Mouse (Mus musculus): ENCODE results near the gene Pes1. TPM values are rescaled to one million over a fixed set of nuclear protein-coding genes. Genes with fewer than 3 reads are reported as not detected.

Pes1 gene
- polyA plus RNA-seq, 1 experiment = 25.5 TPM

DNA sequence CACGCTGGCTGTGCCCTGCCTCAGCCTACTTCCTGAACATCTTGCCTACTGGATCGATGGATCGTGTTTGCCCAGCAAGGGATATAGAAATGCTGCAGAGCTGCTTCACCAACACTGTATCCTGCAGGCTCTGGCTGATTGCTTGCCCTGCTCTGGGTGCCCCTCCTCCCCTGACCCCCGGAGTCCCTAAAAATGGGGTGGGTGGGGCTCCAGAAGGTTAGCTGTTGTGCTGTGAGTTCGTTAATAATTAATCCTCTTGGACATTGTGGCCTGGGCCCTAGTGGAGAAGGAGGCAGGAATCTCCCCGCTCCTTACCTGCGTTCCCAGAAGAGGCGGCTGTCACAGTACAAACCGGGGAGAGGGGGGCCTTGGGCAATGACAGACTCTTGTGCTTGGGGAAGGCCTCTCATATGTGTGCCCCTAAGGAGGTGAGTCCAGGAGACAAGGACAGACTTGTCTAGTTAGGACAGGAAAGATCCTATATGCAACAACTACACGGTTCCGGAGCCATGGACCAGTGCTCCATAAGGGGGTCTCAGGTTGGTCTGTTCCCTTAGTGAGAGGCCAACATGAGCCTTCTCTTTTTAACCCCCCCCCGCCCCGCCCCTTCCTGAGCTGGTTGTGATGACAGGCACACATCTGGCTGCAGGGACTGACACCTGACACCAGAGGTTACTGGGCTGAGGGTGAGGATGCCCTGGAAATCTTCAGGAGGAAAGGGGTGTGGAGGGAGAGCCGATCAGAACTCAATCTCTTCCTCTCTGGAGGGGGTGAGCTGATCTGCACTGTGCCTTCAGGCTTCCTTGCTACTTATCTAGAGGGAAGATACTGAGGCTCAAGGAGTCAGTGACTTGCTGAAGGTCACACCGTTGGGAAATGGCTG lies 20.3 kb downstream of the Pes1 start:
- no peak for TF ChIP-seq GATA1 (IDR thresholded peaks at IDR 0.05; ENCODE audit: low read length)

DNA sequence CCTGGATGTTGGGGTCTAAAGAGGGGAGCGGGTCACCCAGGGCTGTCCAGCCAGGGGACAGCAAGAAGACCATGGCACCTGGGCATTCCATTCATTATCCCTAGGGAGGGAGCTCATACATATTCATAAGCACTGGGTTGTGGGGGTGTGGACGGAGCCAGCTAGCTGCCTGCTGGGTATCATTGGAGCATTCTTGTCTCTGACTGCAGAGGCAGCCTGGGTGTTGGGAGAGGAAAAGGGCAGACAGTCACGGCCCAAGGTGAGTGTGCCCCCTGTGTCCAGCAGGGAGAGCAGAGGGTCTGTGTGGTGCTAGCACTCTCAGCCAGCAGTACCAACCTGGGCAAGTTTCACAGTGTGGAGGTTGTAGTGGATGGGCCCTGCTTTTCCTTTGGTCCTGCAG lies 26.0 kb downstream of the Pes1 start:
- no peak for TF ChIP-seq GATA1 (IDR thresholded peaks at IDR 0.05; ENCODE audit: low read length)

DNA sequence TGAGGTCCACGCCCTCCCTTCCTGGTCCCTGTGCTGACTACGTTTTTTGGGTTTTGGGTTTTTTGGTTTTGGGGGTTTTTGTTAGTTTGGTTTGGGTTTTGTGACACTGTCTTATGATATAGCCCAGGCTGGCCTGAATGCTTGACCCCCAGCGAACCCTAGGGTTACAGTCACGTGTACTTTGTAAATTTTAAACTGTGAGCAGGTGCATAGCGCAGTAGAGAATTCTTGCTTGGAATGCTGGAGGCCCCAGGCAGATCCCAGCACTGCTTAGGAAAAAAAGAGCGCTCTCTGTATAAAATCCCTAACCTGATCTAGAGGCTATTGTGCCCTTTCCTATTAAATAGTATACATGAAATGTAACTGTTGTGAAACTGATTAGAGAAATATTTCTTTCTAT lies 29.4 kb downstream of the Pes1 start:
- no peak for TF ChIP-seq GATA1 (IDR thresholded peaks at IDR 0.05; ENCODE audit: low read length)

DNA sequence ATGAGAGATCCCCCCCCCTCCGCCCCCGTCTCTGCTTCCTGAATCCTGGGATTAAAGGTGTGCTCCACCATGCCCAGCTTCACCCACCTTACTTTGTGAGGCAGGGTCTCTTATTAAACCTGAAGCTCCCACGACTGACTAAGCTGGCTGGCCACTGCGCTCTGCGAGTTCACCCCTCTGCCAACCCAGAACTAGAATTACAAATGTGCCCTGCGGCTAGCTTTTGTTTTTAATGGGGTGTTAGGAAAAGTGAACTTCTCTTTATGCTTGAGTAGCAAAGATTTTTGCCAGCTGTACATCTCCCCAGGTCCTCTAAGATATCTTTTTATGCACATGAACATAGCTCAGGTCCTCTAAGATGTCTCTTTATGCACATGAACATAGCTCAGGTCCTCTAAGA lies 30.1 kb downstream of the Pes1 start:
- no peak for TF ChIP-seq GATA1 (IDR thresholded peaks at IDR 0.05; ENCODE audit: low read length)

DNA sequence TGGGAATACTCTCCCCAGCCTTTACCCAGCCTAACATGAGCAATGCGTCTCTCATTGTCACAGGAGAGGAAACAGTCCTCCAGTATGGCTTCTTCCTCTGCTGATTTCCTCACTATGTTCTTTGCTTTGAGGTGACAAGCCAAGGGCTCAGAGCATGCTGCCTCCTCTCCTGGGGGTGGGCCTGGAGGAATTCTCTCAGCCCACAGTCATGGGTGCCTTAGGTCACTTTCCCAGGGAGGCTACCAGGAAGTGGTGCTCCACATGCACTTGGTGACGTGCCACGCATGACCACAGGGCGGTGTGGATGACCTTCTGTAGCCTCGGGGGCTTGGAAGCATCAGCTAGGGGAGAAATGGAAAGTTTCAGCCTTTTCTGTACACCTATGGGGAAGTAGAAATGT lies 31.7 kb downstream of the Pes1 start:
- no peak for TF ChIP-seq GATA1 (IDR thresholded peaks at IDR 0.05; ENCODE audit: low read length)

DNA sequence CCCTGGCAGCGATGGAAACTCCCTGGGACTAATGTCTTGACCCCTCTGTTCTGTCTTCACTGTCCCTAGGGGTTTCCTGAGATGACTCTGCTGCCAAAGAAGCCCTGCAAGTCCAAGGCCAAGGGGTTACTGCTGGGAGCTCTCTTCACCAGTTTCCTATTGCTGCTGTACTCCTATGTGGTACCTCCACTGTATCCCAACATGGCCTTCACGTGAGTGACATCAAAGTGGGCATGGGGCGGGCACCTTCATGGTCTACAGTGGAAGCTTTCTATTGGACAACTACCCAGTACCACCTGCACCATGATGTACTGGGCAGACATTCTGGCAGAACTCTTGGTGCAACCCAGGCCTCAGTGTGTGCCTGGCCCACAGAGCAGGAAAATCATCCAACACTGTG lies 33.1 kb downstream of the Pes1 start:
- TF ChIP-seq GATA1 (IDR thresholded peaks at IDR 0.05; ENCODE audit: low read length) = no peak

DNA sequence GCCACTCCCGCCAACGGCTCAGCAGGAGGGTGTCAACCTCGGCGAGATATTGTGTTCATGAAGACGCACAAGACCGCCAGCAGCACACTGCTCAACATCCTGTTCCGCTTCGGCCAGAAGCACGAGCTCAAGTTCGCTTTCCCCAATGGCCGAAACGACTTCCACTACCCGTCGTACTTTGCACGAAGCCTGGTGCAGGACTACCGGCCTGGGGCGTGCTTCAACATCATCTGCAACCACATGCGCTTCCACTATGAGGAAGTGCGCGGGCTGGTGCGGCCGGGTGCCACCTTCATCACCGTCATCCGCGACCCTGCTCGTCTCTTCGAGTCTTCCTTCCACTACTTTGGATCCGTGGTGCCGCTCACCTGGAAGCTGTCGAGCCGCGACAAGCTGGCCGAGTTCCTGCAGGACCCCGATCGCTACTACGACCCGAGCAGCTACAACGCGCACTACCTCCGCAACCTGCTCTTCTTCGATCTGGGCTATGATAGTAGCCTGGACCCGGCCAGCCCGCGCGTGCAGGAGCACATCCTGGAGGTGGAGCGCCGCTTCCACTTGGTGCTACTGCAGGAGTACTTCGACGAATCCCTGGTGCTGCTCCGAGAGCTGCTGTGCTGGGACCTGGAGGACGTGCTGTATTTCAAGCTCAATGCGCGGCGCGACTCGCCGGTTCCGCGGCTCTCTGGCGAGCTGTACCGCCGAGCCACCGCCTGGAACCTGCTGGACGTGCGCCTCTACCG lies 34.4 kb downstream of the Pes1 start:
- TF ChIP-seq GATA1 (IDR thresholded peaks at IDR 0.05; ENCODE audit: low read length) = no peak

DNA sequence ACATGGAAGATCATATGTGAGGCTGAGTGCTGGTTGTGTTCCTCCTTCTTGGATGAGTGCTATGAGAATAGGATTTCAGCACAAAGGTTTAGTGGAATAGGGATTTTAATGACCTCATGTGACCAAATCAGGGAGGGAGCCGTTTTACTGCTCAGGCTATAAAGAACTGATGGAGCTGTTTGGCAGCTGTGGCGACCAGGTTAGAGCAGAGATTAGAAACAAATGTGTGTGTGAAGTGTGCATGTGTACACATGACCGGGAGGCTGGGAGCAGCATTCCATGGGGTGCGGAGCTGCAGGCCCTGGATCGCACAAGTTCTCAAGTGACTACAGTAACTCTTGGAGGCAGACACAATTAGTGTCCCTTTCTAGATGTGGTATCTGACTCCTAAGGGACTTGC lies 35.8 kb downstream of the Pes1 start:
- TF ChIP-seq GATA1 (IDR thresholded peaks at IDR 0.05; ENCODE audit: low read length) = no peak

DNA sequence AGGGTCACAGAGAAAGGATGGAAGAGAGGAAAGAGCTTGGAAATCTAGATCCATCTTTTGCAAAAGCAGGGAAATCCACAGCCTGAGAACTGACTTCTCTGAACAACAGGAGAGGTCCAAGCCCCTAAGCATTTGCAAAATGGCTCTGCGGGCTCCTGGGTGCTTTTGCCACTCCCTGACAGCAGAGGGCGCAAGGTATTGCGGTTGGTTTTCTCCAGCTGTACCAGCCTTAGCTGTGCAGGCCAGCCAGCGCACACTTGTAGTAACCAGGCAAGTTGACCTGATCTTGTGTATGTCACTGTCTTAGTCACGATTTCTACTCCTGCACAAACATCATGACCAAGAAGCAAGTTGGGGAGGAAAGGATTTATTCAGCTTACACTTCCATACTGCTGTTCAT lies 37.8 kb downstream of the Pes1 start:
- TF ChIP-seq GATA1 (IDR thresholded peaks at IDR 0.05; ENCODE audit: low read length) = no peak

DNA sequence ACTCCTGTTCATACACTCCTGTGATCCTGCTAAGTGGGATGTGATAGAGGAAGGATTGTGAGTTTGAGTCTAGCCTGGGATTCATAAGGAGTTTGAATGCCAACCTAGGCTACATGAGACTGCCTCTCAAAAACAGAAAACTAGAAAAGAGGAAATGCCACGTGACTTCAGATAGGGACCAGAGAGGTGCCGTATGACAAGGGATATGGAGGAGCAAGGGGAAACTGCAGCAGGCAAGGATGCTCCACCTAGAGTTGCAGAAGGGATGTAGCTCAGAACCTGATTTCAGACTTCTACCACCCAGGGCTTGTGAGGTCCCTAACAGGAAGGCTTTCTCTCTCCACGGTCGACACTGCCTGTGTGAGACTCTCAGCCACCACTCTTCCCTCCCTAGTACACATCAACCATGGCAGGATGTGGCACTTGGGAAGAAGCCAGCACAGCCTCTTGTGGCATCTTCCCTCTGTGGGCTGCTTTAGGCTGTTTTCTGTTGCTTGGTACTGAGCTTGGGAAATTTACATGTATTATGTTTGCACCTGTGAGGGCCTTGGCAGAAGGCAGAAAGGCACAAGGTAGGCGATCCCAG lies 41.5 kb downstream of the Pes1 start:
- TF ChIP-seq GATA1 (IDR thresholded peaks at IDR 0.05; ENCODE audit: low read length) = no peak

DNA sequence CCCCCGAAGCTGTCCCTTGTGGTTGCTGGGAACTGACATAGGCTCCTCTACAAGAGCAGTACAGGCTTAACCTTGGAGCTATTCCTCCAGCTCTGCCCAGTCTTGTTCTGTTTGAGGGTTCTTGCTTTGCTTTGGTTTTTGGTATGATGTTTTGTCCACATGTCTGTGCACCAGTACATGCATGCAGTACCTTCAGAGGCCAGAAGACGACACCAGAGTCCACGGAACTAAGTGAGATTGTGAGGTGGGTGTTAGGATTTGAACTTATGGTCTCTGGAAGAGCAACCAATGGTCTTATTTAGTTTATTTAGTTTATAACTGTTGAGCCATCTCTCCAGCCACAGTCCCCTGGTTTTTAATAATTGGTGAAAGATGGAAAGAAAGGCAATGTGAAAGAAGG lies 42.7 kb downstream of the Pes1 start:
- TF ChIP-seq GATA1 (IDR thresholded peaks at IDR 0.05; ENCODE audit: low read length) = no peak

DNA sequence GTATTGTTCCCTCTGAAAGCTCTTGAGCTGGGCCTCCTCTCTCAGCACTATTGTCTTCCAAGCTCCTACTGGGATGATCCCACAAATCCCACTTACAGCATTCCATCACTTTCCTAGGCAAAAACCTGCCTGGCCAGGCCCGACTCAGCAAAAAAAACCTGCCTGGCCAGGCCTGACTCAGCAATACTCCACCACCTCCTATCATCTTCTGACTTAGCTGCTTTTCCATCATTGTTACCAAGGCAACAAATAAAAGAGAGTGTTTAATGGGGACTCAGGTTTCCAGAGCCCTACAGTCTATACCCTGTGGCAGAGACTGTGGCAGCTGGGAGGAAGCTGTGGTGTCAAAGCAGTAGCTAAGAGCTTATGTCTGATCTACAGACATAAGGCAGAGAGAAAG lies 48.8 kb downstream of the Pes1 start:
- no peak for TF ChIP-seq GATA1 (IDR thresholded peaks at IDR 0.05; ENCODE audit: low read length)

DNA sequence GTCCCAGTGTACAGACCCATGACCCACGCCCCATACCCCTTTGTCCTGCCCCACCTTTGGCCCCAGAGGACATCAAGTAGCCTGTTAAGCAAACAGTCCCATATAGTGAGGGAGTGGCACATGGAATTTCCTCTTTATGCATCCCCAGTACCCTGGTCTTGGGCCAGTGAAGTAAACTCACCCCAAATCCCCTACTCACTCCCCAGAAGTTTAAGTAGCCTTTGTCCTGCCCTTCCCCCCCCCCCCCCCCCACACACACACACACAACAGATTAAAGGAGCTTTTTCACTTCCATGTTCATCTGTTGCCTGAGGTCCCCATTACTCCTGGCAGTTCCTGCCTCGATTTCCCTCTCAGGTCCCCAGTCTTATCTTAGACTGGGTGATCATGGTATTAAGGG lies 59.5 kb downstream of the Pes1 start:
- no peak for TF ChIP-seq GATA1 (IDR thresholded peaks at IDR 0.05; ENCODE audit: low read length)

DNA sequence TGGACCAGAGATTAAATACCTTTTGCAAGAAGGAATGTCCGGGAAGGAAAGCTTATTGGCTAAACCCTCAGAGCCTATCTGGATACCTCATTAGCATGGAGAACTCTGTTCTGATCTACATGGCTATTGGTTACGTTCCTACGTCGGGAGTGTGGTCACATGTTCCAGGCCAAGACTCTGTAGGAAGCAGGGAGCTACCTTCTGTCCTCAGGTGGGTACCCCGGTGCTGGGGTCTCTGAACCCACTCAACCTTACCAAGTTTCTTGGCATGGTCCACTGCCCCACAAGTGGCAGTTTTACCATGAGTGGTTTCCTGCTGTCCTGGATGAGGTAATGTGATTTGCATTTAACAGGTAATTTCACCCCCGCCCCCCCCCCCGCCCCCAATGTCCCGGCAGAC lies 63.3 kb downstream of the Pes1 start:
- no peak for TF ChIP-seq GATA1 (IDR thresholded peaks at IDR 0.05; ENCODE audit: low read length)

DNA sequence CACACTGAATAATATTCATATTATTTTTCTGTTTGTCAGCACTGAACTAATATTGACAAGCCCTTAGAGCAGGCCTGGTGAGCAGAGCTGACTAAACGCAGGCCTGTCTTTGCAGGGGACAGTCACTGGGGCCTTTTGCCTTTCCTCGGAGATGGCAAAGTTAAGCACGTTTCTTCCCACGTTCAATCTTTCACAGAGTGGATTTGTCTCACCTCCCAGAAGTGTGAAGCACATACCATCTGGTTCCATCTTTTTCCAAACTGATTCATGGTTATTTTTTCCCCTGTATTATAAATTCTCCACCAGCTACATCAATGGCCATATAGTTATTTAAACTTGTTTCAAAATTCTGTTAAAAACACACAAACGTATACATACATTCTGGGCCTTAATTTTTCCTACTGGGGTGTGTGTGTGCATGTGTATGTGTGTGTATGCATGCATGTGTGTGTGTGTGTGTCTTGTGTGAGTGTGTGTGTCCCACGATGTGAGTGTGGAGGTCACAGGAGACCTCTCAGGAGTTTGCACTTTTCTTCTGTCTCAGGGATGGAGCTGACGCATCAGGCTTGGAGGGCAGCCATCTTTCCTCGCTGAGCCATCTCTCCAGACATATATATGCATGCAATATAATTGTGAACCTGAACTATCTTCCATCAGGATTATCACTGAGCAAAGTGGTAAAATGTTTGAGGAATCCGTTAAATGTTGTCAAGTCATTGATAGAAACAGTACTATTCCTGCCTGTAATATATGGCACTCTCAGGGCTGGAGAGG lies 64.0 kb downstream of the Pes1 start:
- no peak for TF ChIP-seq GATA1 (IDR thresholded peaks at IDR 0.05; ENCODE audit: low read length)

DNA sequence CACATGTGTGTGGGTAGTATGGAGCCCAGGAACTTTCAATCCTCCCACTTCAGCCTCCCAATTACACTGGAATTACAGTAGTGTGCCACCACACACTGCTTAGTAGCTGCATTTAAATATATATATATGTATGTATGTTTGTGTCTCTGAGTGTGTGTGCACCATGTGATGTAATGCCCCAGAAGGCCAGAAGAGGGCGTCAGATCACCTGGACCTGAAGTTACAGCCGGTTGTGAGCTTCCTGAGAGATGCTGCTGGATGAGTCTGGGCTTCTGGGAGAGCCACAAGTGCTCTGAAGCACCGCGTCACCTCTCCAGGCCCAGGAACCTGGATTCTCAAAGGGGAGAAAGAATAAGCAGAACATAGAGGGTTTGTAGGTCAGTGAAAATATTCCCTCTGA lies 65.6 kb downstream of the Pes1 start:
- TF ChIP-seq GATA1 (IDR thresholded peaks at IDR 0.05; ENCODE audit: low read length) = no peak

Other genes starting within 250 kb of the Pes1 start
- gene Osbp2, start 100.1 kb upstream of the Pes1 start, polyA plus RNA-seq (2012) = not detected in 2 replicates
- gene 4921536K21Rik, start 68.9 kb upstream of the Pes1 start, polyA plus RNA-seq (2012) = not detected in 2 replicates
- gene Dusp18, start 68.7 kb upstream of the Pes1 start, polyA plus RNA-seq (2012) = not detected in 2 replicates
- gene Slc35e4, start 49.3 kb upstream of the Pes1 start, polyA plus RNA-seq (2012) = not detected in 2 replicates
- gene Tcn2, start 31.8 kb upstream of the Pes1 start, polyA plus RNA-seq (2012) = 0.03 and 0.10 TPM in 2 replicates
- gene 4930556J24Rik, start 12.8 kb downstream of the Pes1 start, polyA plus RNA-seq (2012) = not detected in 2 replicates
- not detected in 2 replicates for gene Gal3st1, start 19.7 kb downstream of the Pes1 start, polyA plus RNA-seq (2012)
- gene Sec14l4, start 67.5 kb downstream of the Pes1 start, polyA plus RNA-seq (2012) = not detected in 2 replicates
- not detected in 2 replicates for gene Sec14l3, start 100.9 kb downstream of the Pes1 start, polyA plus RNA-seq (2012)
- gene Mtfp1, start 131.5 kb downstream of the Pes1 start, polyA plus RNA-seq (2012) = 18.8 and 27.1 TPM in 2 replicates
- gene Sec14l2, start 159.4 kb downstream of the Pes1 start, polyA plus RNA-seq (2012) = 1.5 and 1.7 TPM in 2 replicates
- 7.3 and 7.4 TPM in 2 replicates for gene Rnf215, start 171.2 kb downstream of the Pes1 start, polyA plus RNA-seq (2012)
- gene Ccdc157, start 196.3 kb downstream of the Pes1 start, polyA plus RNA-seq (2012) = 1.1 and 1.4 TPM in 2 replicates
- gene Sf3a1, start 196.4 kb downstream of the Pes1 start, polyA plus RNA-seq (2012) = 149 and 186 TPM in 2 replicates
- 21.6 and 22.7 TPM in 2 replicates for gene Tbc1d10a, start 222.8 kb downstream of the Pes1 start, polyA plus RNA-seq (2012)